Mouse (Mus musculus): ENCODE measurements around the gene Rab31.

GRCm38 (mm10) chr17:65625563-65625962 is 147.0 kb downstream of the Rab31 start:
- TF ChIP-seq POLR2A (IDR thresholded peaks at IDR 0.05; ENCODE audit: low read depth, low read length) (no peak), RCOR1 (conservative IDR thresholded peaks at IDR 0.05; ENCODE audit: low read depth, low read length) (no peak), POLR2AphosphoS2 (IDR thresholded peaks at IDR 0.05; ENCODE audit: low read depth, low read length) (no peak), CTCF (conservative IDR thresholded peaks at IDR 0.05 in 1 of 2, IDR thresholded peaks at IDR 0.05 in 1 of 2; ENCODE audit: low read depth in 2 of 2, low read length in 2 of 2) (no peak), EP300 (IDR thresholded peaks at IDR 0.05; ENCODE audit: low read length) (no peak), IRF4 (IDR thresholded peaks at IDR 0.05; ENCODE audit: low read depth, low read length) (no peak), USF2 (conservative IDR thresholded peaks at IDR 0.05; ENCODE audit: low read depth, low read length) (no peak), CHD1 (IDR thresholded peaks at IDR 0.05; ENCODE audit: low read depth, low read length) (no peak), MAX (IDR thresholded peaks at IDR 0.05; ENCODE audit: low read length) (no peak), MAZ (IDR thresholded peaks at IDR 0.05; ENCODE audit: low read depth, low read length) (no peak), ELF1 (IDR thresholded peaks at IDR 0.05; ENCODE audit: low read depth, low read length) (no peak), TBP (conservative IDR thresholded peaks at IDR 0.05; ENCODE audit: low read depth, low read length) (no peak), SIN3A (IDR thresholded peaks at IDR 0.05; ENCODE audit: low read length) (no peak), JUND (conservative IDR thresholded peaks at IDR 0.05; ENCODE audit: low read depth, low read length) (no peak)

Data from CH12.LX (cell line).